Mouse (Mus musculus) left cerebral cortex, postnatal 4 days (tissue): Measurements from ENCODE around the gene Fthl17b. TPM values are rescaled to one million over a fixed set of nuclear protein-coding genes. Genes with fewer than 3 reads are reported as not detected.
"Not testable (repeated sequence)": the region's sequence is repeated elsewhere in the genome, so short reads cannot be mapped to it uniquely, and the experiment has no call there.

ENCODE experiments used
- DNase-seq: peaks from one replicate; pipeline ENCODE4 v3.0.0-alpha.2; 2022
- intact Hi-C: fragments of 180-260 bp; cut with DNase I; formaldehyde crosslinking; loops from one replicate; pipeline ENCODE4 v1.15.1; 2025
- total RNA-seq, 2 experiments: library from RNA; stranded (reverse); gene quantifications; 2 replicates each; pipeline ENCODE4 v1.2.3; 2021

Gene Fthl17b
- not detected for total RNA-seq

GRCm38 (mm10) chrX:8962875-8963274, at the start of gene Fthl17b:
TSS of gene Fthl17b (minus strand) at chrX:8962975.
- intact Hi-C loops, result not testable (repeated sequence)

GRCm38 (mm10) chrX:8986655-8987054, 23.9 kb upstream of the Fthl17b start, which contains the start of gene Fthl17d:
TSS of gene Fthl17d (minus strand) at chrX:8986755.
- intact Hi-C loops, DNase-seq: not testable (repeated sequence)

More at GRCm38 (mm10) chrX:8962875-8963274, at the start of gene Fthl17b:
- DNase-seq, result not testable (repeated sequence)

- DNase-seq, intact Hi-C loops: not testable (repeated sequence)
Measured at GRCm38 (mm10) chrX:8976459-8976858, 13.7 kb upstream of the Fthl17b start, which contains the start of gene Fthl17c. TSS of gene Fthl17c (minus strand) at chrX:8976559.

GRCm38 (mm10) chrX:8964618-8965017, 1.8 kb upstream of the Fthl17b start:
- peak; percentile 4 for DNase-seq
- intact Hi-C loops, result not testable (repeated sequence)

GRCm38 (mm10) chrX:8948130-8948805, 14.5 kb downstream of the Fthl17b start:
- intact Hi-C loops, result not testable (repeated sequence)
- DNase-seq, result peak; percentile 87

GRCm38 (mm10) chrX:8944041-8944440, 18.7 kb downstream of the Fthl17b start:
- no peak for DNase-seq

GRCm38 (mm10) chrX:8927308-8927707, 35.5 kb downstream of the Fthl17b start:
- intact Hi-C loops, result no loop called here
- no peak for DNase-seq

More at GRCm38 (mm10) chrX:8944041-8944440, 18.7 kb downstream of the Fthl17b start:
- intact Hi-C loops, result no loop called here

GRCm38 (mm10) chrX:8921813-8922607, 40.8 kb downstream of the Fthl17b start:
- intact Hi-C loops, result no loop called here
- peak; percentile 13 for DNase-seq

- no peak for DNase-seq
- intact Hi-C loops, result no loop called here
Measured at GRCm38 (mm10) chrX:8921080-8921479, 41.7 kb downstream of the Fthl17b start.

Other genes with a start within 250 kb of the Fthl17b start
- gene Ssx9, start 214.5 kb downstream of the Fthl17b start, total RNA-seq, result not detected
- gene Ssxb5, start 159.3 kb downstream of the Fthl17b start, total RNA-seq, result not detected
- gene Gm6592, start 119.0 kb downstream of the Fthl17b start, total RNA-seq, result not detected
- gene Gm5751, start 88.7 kb downstream of the Fthl17b start, total RNA-seq, result not detected
- 10 to 100 TPM; 26.3 to 27.1 TPM for gene B630019K06Rik, start 70.6 kb downstream of the Fthl17b start, total RNA-seq
- not detected for gene Fthl17c, start 13.6 kb upstream of the Fthl17b start, total RNA-seq
- gene Fthl17d, start 23.8 kb upstream of the Fthl17b start, total RNA-seq, result not detected
- not detected for gene Fthl17e, start 70.5 kb upstream of the Fthl17b start, total RNA-seq
- not detected for gene Fthl17f, start 100.0 kb upstream of the Fthl17b start, total RNA-seq
- not detected for gene 4930402K13Rik, start 141.6 kb upstream of the Fthl17b start, total RNA-seq
- 10 to 100 TPM; 11.9 to 15.7 TPM for gene Lancl3, start 236.9 kb upstream of the Fthl17b start, total RNA-seq